Mouse (Mus musculus): Measurements from ENCODE around the gene Dcaf12.

Gene Dcaf12

DNA sequence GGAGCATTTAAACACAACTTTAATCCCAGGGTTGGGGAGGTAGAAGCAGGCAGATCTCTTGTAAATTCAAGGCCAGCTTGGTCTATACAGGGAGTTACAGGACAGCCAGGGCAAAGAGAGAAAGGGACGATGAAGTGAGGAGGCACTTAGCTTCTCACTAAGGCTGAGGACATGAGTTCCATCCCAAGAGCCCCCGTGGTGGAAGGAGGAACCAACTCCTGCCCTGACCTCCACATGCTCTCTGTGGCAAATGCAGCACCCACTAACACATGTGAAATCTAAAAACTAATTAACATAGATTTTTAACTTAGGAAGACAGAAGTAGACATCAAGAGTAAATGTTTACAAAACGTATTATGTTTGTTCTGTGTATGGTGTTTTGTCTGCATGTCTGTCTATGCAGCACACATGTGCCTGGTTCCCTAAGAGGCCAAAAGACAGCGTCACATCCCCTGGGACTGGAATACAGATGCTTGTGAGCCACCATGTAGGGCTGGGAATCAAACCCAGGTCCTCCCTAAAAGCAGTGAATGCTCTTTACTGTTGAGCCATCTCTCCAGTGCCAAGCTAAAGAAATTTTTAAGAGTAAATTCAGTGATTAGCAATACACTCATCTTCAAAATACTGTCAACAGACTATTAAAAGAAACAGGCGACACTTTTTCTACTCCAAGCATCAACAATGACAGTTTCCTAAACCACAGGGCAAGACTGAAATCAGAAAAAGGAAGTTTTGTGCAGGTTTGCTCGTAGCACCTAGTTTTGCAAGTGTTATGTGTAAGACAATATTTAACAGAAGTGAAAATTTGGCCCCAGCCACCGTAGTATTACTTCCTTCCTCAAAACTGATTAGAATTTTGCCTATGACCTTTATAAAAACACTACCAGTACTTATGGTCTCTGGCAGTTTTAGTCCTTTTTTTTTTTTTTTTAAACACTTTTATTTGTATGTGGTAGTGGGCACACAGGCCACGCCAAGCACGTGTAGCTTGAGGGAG is 3.8 kb downstream of the Dcaf12 start:
- no peak for DNase-seq (ENCODE audit: low spot score)

GRCm38 (mm10) chr4:41307406-41307805 is 7.3 kb downstream of the Dcaf12 start:
- no peak for DNase-seq (ENCODE audit: low spot score)

DNA sequence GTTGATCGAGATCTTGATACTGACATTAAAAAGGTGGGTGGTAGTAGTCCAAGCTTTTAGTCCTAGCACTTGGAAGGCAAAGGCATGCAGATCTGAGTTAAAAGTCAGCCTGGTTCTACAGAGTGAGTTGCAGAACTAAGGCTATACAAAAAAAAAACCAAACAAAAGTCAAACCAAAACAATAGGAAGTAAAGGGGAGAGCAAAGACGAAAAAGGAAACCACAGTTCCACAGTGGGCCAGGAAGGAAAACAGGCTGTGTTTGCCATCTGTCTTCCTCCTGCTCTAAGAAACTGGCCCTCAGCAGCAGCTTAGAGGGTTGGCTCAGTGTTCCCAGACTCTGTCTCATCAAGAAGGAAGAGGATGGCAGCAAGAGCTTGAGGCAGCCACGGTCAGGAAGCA is 10.4 kb downstream of the Dcaf12 start:
- no peak for DNase-seq (ENCODE audit: low spot score)

GRCm38 (mm10) chr4:41303671-41304070 is 11.0 kb downstream of the Dcaf12 start:
- no peak for DNase-seq (ENCODE audit: low spot score)

DNA sequence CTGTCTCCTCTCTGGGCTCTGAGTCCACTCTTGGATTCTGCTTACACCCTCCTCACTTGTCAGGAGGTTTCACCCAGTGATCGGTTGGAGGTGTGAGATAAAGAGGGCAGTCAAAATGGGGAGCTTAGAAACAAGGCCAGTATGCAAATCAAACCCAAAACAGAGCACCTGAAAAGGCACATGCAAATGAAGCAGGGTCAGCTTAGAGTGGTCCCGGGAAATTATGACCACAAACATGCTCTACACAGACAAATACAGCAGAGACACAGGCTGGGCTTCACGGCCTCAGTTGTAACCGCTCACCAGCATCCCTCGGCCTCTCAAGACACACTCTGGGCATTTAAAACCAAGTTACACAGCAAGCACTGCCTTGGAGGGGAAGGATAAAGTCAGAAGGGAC is 15.7 kb downstream of the Dcaf12 start:
- no peak for DNase-seq (ENCODE audit: low spot score)

DNA sequence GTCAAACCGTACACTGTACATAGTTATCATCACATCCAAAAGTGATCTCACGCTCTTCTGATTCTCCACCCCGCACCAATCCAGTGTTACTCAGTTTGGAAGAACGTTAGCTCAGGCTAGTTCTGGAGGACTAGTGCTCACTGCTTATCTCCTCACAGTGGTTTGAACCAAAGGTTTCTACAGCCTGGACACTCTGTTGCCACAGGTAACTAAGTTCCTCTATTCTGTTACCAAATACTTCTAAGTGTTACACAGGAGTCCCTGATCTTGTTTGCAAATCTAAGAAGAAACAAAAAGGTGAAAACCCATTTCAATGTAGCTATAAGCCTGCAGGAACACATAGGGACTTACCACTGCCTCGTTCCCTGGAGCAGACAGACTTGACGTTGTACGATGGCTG is 18.7 kb downstream of the Dcaf12 start:
- DNase-seq (ENCODE audit: low spot score), result no peak

DNA sequence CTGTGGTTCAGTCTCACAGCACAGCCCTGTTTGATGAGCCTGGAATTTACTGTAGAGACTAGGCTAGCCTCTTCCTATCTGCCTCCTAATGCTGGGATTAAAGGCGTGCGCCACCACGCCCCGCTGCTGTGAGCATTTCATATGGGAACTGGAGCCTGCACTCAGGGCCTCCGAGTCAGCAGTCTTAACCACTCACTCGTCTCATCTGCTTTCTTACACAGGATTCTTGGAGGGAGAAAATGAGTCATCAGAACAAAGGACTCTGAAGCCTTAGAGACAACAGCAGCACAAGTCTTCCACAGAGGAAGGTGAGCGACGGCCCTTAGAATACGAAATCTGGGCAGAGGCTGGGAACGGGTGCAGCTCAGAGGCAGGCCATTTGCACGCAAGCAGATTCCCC is 19.2 kb downstream of the Dcaf12 start:
- no peak for DNase-seq (ENCODE audit: low spot score)

- DNase-seq (ENCODE audit: low spot score), result no peak
Observed at GRCm38 (mm10) chr4:41293907-41294306, 20.8 kb downstream of the Dcaf12 start.

DNA sequence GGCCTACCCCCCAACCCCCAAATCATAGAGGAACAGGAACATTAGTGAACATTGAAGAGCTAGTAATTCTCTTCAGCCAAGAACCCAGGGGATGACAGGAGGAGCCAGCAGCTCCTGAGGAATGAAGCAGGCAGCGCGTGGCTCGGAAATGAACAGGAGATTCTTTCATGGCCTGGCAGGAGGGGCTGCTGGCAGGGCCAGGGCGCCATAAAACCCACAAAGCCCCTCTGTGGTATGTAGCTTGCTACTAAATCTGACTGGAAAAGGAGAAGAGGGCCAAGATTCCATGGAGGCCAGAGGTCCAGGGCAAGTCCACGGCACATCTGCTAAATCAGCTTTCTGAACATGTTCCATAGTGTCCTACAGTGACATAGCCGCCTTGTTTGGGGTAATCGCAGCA is 24.9 kb downstream of the Dcaf12 start:
- no peak for DNase-seq (ENCODE audit: low spot score)

GRCm38 (mm10) chr4:41286420-41286819 is 28.3 kb downstream of the Dcaf12 start:
- DNase-seq (ENCODE audit: low spot score), result peak; percentile 75

GRCm38 (mm10) chr4:41284087-41284486 is 30.6 kb downstream of the Dcaf12 start:
- peak; percentile 7 for DNase-seq (ENCODE audit: low spot score)

DNA sequence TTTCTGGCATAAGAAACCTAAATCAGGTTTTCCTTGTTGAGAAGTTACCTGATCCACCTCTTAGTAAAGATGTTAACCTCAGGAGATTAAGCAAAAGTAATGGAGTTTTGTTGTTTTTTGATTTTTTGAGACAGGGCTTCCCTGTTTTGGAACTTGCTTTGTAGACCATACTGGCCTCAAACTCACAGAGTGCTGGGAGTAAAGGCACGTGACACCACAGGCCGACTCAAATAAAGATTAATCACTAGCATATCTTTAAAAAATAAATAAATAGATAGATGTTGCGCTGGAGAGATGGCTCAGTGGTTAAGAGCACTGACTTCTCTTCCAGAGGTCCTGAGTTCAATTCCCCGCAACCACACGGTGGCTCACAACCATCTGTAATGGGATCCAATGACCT is 38.8 kb downstream of the Dcaf12 start:
- no peak for DNase-seq (ENCODE audit: low spot score)

DNA sequence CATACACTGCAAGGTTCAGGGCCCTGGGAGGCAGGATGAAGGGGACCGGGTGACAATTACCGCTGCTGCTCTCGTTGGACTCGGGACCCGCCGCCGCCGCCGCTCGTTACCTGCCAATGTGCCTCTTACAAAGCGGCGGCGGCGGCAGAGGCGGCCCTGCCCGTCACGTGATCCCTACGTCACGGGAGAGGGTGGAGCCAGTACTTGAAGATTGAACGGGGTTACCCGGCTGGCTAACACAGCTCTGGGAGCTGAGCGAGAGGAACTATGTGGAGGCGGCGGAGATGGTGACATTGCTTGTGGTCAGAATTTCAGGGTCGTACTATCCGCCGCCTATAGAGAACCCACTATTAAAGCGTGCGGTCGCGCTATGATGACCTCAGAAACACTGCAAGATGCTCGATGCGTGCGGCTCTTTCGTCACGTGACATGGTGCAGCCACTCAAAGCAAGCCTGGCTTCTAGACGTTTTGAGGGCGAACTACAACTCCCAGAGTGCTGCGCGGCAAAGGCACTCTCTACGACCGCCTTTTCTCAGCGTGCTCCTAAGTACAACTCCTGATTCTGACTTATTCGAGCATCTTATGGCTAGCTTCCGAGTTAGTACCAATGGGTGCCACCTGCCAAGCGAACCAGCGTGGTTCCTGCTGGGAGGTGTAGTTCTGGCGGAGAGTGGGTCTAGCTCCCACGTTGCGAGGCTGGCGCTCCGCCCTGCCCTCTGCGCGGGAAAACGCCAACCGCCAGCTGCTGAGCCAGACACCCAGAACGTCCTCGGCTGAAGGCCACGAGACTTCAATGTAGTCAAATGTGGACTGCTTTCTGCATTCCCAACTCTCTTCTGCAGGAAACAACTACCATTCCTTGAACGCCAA is 39.5 kb downstream of the Dcaf12 start, which contains the start of gene Ubap2:
TSS of gene Ubap2 (minus strand) at position 165 of the 871 bp plus-strand sequence.
- DNase-seq (ENCODE audit: low spot score), result peak; percentile 99

- no peak for DNase-seq (ENCODE audit: low spot score)
Observed at GRCm38 (mm10) chr4:41274377-41274979, 40.2 kb downstream of the Dcaf12 start.

- no peak for DNase-seq (ENCODE audit: low spot score)
Observed at GRCm38 (mm10) chr4:41268133-41268532, 46.6 kb downstream of the Dcaf12 start.

- no peak for DNase-seq (ENCODE audit: low spot score)
Observed at GRCm38 (mm10) chr4:41266350-41266749, 48.3 kb downstream of the Dcaf12 start.

DNA sequence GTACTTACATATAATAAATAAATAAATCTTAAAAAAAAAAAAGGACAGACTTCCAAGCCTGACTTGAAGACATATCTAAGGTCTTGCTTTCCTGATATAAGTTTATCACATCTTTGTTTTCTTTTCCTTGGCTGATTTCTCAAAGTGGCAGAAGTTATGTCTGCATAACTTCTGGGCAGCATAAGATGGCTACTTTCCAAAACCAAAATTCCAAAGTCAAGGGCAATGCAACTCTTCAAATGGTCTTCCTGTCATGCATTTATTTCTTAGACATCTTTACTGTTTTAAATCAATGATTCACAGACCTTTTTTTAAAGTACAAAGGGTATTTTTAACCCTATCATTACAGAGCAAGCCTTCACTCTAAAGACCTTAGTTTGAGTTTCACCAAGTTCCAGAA is 54.0 kb downstream of the Dcaf12 start:
- DNase-seq (ENCODE audit: low spot score), result no peak

DNA sequence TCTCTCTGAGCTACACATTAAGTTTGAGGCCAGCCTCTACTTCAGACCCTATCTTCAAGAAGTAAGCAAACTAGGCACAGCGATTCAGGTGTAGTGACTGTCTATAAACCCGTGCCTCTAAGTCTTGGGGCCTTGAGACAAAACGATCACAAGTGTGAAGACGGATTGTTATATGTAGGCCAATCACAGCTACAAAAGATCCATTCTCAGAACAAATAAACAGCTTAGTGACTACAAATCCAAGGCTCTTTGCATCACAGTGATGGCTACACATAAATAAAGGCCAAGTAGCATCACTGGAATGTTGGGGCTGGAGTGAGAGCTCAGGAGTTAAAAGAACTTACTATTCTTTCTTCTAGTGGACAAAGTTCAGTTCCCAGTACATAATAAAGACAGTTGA is 55.7 kb downstream of the Dcaf12 start:
- no peak for DNase-seq (ENCODE audit: low spot score)

- DNase-seq (ENCODE audit: low spot score), result no peak
Observed at GRCm38 (mm10) chr4:41257752-41258151, 56.9 kb downstream of the Dcaf12 start.

GRCm38 (mm10) chr4:41255564-41256210 is 59.0 kb downstream of the Dcaf12 start:
- no peak for DNase-seq (ENCODE audit: low spot score)

GRCm38 (mm10) chr4:41253756-41254155 is 60.9 kb downstream of the Dcaf12 start:
- no peak for DNase-seq (ENCODE audit: low spot score)

GRCm38 (mm10) chr4:41245408-41245807 is 69.3 kb downstream of the Dcaf12 start:
- DNase-seq (ENCODE audit: low spot score), result no peak

Measured in embryo, embryonic 10.5 days (tissue).